Mouse (Mus musculus) lung, embryonic 14.5 days (tissue): ENCODE measurements around the gene Mfap2. TPM values are rescaled to one million over a fixed set of nuclear protein-coding genes. Genes with fewer than 3 reads are reported as not detected.

Source experiments
- ATAC-seq: fragments of 200-750 bp; cut with Nextera tagmentation; 2 replicates; pipeline ENCODE4 v1.8.0; 2017; ENCODE audit warnings: mild to moderate bottlenecking, moderate TSS enrichment, moderate library complexity; ENCODE audit not compliant: insufficient read depth
- DNase-seq: peaks from one replicate; pipeline ENCODE4 v3.0.0-alpha.2; 2015
- H3K27ac ChIP-seq: fragments of 300-500 bp; sonication (generic); 2 replicates; pipeline ENCODE4 v1.5.1; 2014; ENCODE audit warnings: low read depth, mild to moderate bottlenecking, moderate library complexity
- H3K27me3 ChIP-seq: fragments of 300-500 bp; sonication (generic); 2 replicates; pipeline ENCODE4 v1.6.1; 2014; ENCODE audit warnings: low read length, control low read depth; ENCODE audit not compliant: insufficient read depth
- H3K36me3 ChIP-seq: fragments of 300-500 bp; sonication (generic); 2 replicates; pipeline ENCODE4 v1.6.1; 2014; ENCODE audit warnings: control low read depth; ENCODE audit not compliant: insufficient read depth
- H3K4me1 ChIP-seq: fragments of 300-500 bp; sonication (generic); 2 replicates; pipeline ENCODE4 v1.6.1; 2014; ENCODE audit warnings: antibody characterized with exemption, control low read depth; ENCODE audit not compliant: insufficient read depth
- H3K4me2 ChIP-seq: fragments of 300-500 bp; sonication (generic); 2 replicates; pipeline ENCODE4 v1.6.1; 2014; ENCODE audit warnings: mild to moderate bottlenecking
- H3K4me3 ChIP-seq: fragments of 300-500 bp; sonication (generic); 2 replicates; pipeline ENCODE4 v1.5.1; 2014; ENCODE audit warnings: low read depth, low read length
- H3K9ac ChIP-seq: fragments of 300-500 bp; sonication (generic); 2 replicates; pipeline ENCODE4 v1.6.1; 2014
- H3K9me3 ChIP-seq: fragments of 300-500 bp; sonication (generic); 2 replicates; pipeline ENCODE4 v1.6.1; 2016; ENCODE audit warnings: low read depth, low read length, control low read depth
- CTCF ChIP-seq: IDR thresholded peaks from 2 replicates; pipeline ENCODE4 v1.5.1; 2016; ENCODE audit warnings: antibody characterized with exemption, low read depth
- WGBS: fragments of 180-500 bp; shearing (Covaris S2); extraction: QIAGEN DNeasy Blood & Tissue Kit; methylation state at CpG from one replicate; pipeline ENCODE4 v1.1.7; 2014; 5-methylcytosine and 5-hydroxymethylcytosine counted together
- polyA plus RNA-seq: library from polyadenylated mRNA; unstranded; fragments of >200 nt; fragmentation: Nextera tagmentation; extraction: Ambion mirVana; gene quantifications from 2 replicates; pipeline ENCODE4 v1.2.1, GENCODE M21; 2014

The Mfap2 gene
- polyA plus RNA-seq, 1 experiment from 2014 or later = 566 TPM

DNA sequence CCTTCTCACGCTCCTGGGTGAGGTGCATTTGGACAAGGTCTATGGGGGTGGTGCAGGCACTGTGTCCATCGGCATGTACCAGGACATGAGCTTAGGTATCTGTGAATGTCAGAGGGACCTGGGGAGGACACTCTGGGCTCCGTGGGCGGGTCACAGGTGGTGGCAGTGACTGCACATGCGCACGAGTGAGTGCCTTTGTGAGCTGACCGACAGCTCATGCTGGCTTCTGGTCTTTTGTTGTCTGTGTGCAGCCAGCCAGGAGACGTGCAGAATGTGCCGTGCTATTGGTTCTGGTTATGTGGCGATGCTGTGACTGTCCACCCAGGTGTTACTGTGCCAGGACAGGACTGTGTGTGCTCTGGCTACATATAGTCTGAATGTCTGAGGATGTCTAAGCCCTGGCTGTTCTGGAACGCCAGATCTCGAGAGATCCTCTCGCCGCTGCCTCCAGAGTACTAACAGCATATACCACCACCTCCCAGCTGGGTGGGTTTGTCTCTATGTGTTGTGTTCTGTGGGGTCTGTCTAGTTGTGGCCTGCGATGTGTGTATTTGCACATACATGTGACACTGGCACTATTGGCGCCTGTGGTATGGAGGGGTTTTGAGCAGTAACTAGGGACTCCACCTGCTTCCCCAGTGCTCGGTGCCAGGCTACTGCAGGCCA, 38.7 kb downstream of the Mfap2 start:
- Histone ChIP-seq H3K4me1 (no peaks in the 10 kb centered on the region), H3K27me3 (no peaks in the 10 kb centered on the region), H3K9ac (no peak overlapping the region), H3K36me3 (peaks cover 20% of the 10 kb centered on the region; the same call in 1 of the 2 replicates), H3K4me2 (no peak overlapping the region), H3K9me3 (no peaks in the 10 kb centered on the region), H3K4me3 (no peak overlapping the region), H3K27ac (no peak overlapping the region)
- no peak for DNase-seq
- 78% methylated on average over 17 of the region's 17 CpGs for WGBS
- no peak for ATAC-seq
- TF ChIP-seq CTCF = no peak

DNA sequence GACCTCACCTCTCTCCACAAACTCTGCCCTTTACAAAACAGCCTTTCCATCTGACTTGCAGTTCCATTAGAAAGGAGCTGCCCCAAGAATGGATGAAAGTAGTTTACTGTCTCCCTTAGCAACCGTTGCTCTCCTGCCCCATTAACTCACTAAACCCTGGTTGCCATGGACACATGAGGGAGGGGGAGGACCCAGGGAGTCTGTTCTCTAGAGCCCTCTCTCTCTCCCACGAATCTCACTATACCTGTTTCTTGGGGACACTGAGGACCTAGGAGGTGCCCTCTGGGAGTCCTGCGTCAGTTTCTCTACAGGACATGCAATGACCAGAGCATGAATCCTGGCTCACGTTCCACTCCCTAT, 39.2 kb downstream of the Mfap2 start:
- no peak for ATAC-seq
- Histone ChIP-seq H3K4me2 (no peak overlapping the region), H3K27ac (no peak overlapping the region), H3K36me3 (peaks cover 20% of the 10 kb centered on the region; the same call in 1 of the 2 replicates), H3K4me1 (no peaks in the 10 kb centered on the region), H3K9me3 (no peaks in the 10 kb centered on the region), H3K4me3 (no peak overlapping the region), H3K27me3 (no peaks in the 10 kb centered on the region), H3K9ac (no peak overlapping the region)
- no peak for TF ChIP-seq CTCF
- WGBS = 46% methylated on average over 4 of the region's 4 CpGs
- peak; percentile 62 for DNase-seq

DNA sequence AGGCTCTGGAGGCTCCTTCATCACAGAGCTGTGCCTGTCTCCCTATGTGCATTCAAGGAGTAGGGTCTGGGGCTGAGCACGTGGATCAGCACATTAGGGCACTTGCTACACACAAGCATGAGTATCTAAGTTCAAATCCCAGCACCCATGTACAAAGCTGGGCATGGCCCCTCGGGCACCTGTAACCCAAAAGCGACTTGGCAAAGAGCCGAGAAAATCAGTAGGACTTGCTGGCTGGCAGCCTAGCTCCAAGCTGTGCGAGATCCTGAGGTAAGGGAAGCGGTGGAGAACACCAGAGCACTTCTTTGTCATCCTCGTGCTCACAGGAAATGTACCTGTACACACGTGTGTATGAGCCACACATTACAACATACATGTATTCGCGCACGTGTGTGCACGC, 42.2 kb downstream of the Mfap2 start:
- H3K27me3 ChIP-seq = no peaks in the 10 kb centered on the region

DNA sequence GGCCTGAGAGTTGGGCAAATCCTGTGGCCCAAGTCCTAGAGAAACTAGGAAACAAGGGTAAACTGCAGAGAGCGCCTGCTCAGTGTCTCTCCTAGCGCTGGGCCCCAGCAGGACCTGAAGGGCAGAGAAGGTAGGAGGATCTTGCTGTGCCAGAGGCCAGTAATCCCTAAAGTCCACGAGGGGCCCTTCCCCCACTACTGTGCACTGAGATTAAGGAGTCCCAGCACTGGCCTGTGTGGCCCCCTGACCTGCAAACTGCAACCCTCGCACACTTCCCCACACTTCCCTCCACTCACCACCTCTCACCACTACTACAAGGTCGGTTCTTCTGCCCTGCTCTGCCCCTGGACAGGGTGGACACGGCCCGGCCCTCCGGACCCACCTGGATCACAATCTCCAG, 42.9 kb downstream of the Mfap2 start:
- H3K4me2 ChIP-seq = no peak overlapping the region

More for the DNA sequence above, 42.2 kb downstream of the Mfap2 start:
- Histone ChIP-seq H3K4me3 (no peak overlapping the region), H3K36me3 (peaks cover 27% of the 10 kb centered on the region), H3K9me3 (no peaks in the 10 kb centered on the region), H3K4me2 (no peak overlapping the region), H3K9ac (no peak overlapping the region), H3K27ac (no peak overlapping the region), H3K4me1 (no peaks in the 10 kb centered on the region)
- DNase-seq = no peak
- 84% methylated on average over 12 of the region's 12 CpGs for WGBS
- no peak for ATAC-seq
- no peak for TF ChIP-seq CTCF

DNA sequence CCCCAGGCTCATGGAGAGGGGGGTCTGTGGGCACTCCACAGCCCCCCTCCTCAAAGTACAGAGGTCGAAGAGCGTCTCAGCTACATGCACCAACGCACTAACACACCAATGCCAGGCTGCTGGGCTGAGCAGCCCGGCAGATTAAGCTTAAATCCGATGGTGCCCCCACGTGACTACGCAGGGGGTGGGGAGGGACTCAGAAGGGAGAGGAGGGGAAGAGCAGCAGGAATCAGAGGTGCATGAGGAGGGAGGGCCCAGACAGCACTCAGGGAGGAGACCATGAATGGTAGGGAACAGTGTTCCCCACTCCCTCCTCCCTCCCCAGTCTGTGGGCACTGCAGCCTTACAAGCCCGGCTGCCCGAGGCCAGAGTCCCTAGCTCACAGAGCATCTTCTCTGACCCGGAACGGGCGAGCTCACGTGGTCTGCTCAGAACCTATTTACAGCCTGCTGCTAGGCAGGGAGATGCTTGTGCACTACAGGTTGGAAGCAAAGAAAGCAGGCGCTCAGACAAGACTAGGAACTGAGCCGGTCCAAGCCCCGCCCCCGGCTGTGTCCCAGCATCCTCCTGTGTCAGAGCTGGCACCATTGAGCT, 43.4 kb downstream of the Mfap2 start:
- TF ChIP-seq CTCF = no peak
- Histone ChIP-seq H3K27ac (no peak overlapping the region), H3K36me3 (peaks cover 30% of the 10 kb centered on the region)

More for the DNA sequence above, 42.9 kb downstream of the Mfap2 start:
- Histone ChIP-seq H3K27me3 (no peaks in the 10 kb centered on the region), H3K4me3 (no peak overlapping the region), H3K9me3 (no peaks in the 10 kb centered on the region), H3K9ac (no peak overlapping the region), H3K4me1 (no peaks in the 10 kb centered on the region), H3K36me3 (peaks cover 31% of the 10 kb centered on the region), H3K27ac (no peak overlapping the region)
- no peak for TF ChIP-seq CTCF
- DNase-seq (no peak), ATAC-seq (no peak)
- 52% methylated on average over 8 of the region's 8 CpGs for WGBS

DNA sequence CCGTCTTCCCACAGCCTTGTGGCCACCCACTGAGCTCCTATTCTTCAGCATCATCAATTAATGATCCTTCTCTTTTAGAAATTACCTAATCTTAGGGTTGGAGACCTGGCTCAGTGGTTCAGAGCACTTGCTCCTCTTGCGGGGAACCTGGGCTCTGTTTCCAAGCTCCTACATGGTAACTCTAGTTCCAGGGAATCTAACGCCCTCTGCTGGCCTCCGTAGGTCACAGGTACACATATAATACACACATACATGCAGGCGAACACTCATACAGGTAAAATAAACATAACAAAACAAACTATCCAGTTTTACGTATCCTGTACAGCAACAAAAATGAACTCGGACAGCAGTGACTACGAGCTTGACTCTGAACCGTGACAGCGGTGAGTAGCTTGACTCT, 46.8 kb downstream of the Mfap2 start:
- Histone ChIP-seq H3K4me2 (no peak overlapping the region), H3K36me3 (peaks cover 25% of the 10 kb centered on the region), H3K4me1 (peaks cover 5% of the 10 kb centered on the region; the same call in 1 of the 2 replicates), H3K9me3 (no peaks in the 10 kb centered on the region), H3K4me3 (no peak overlapping the region), H3K27ac (no peak overlapping the region), H3K27me3 (no peaks in the 10 kb centered on the region), H3K9ac (no peak overlapping the region)
- no peak for TF ChIP-seq CTCF
- ATAC-seq (no peak), DNase-seq (no peak)
- WGBS = 95% methylated on average over 10 of the region's 10 CpGs

More for the DNA sequence above, 43.4 kb downstream of the Mfap2 start:
- Histone ChIP-seq H3K9me3 (no peaks in the 10 kb centered on the region), H3K9ac (no peak overlapping the region), H3K27me3 (no peaks in the 10 kb centered on the region), H3K4me2 (no peak overlapping the region), H3K4me1 (no peaks in the 10 kb centered on the region), H3K4me3 (no peak overlapping the region)
- DNase-seq = peak; percentile 20
- WGBS = 42% methylated on average over 17 of the region's 17 CpGs
- ATAC-seq = no peak

DNA sequence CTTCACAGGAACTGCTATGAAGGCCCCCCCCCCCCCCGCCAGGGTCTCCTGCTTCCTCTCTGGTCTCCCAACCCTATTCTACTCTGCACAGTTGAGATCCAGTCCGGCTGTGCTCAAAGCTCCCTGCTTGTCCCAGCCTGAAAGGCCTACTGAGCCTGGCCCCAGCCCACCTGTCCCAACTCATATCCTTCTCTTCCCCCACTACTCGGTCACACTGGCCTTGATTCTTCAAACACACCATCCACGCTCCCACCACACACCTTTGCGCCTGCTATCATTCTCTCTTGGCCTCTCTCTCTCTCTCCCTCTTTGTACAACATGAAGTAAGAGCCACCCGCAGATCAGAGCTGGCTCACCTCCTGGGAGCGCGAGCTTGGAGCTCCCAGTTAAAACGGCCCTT, 48.6 kb downstream of the Mfap2 start:
- 64% methylated on average over 9 of the region's 9 CpGs for WGBS
- H3K27ac ChIP-seq = no peak overlapping the region
- H3K4me3 ChIP-seq = no peak overlapping the region
- H3K4me1 ChIP-seq = peaks cover 5% of the 10 kb centered on the region; the same call in 1 of the 2 replicates
- peaks cover 20% of the 10 kb centered on the region for H3K36me3 ChIP-seq
- peak overlapping the region; percentile 2; the same call in 1 of the 2 replicates for H3K9ac ChIP-seq
- no peak overlapping the region for H3K4me2 ChIP-seq
- TF ChIP-seq CTCF = no peak
- H3K9me3 ChIP-seq = no peaks in the 10 kb centered on the region
- ATAC-seq (no peak), DNase-seq (no peak)
- no peaks in the 10 kb centered on the region for H3K27me3 ChIP-seq
